Mouse (Mus musculus): ENCODE results near the gene Klk15. TPM values are rescaled to one million over a fixed set of nuclear protein-coding genes. Genes with fewer than 3 reads are reported as not detected.

The Klk15 gene
- not detected in 2 replicates for polyA plus RNA-seq (2016; fragmentation: Nextera tagmentation; extraction: Ambion mirVana)

DNA sequence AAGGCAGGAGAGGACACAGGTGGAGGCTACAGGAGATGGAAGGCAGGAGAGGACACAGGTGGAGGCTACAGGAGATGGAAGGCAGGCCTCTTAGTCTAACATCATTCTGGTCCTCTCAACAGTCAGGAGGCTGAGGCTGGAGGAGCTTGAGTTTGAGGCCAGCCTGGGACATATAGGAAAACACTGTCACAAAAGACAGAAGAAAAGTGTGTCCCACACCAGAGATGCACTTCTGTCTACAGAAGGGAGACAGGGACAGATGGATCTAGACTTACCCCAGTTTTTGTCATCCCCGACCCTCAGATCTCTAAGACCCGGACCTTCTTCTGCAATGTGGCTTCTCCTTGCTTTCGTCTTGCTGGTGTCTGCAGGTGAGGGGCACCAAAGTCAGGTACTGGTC lies at the start of gene Klk15:
Klk15 (plus strand) TSS at position 301 of the 400 bp plus-strand sequence.
- no peaks in the 10 kb centered on the region for H3K9me3 ChIP-seq (replicated peaks)
- H3K4me2 ChIP-seq (replicated peaks), result no peak within 1 kb of the TSS
- 87% methylated on average over 3 of the region's 3 CpGs for WGBS
- H3K27me3 ChIP-seq, result no peaks in the 10 kb centered on the region
- no peaks in the 10 kb centered on the region for H3K36me3 ChIP-seq
- no peak within 1 kb of the TSS for H3K4me3 ChIP-seq
- no peaks in the 10 kb centered on the region for H3K4me1 ChIP-seq
- no peak within 1 kb of the TSS for H3K9ac ChIP-seq
- H3K27ac ChIP-seq, result no peak within 1 kb of the TSS
- ATAC-seq (ENCODE audit: low FRiP score), result no peak

DNA sequence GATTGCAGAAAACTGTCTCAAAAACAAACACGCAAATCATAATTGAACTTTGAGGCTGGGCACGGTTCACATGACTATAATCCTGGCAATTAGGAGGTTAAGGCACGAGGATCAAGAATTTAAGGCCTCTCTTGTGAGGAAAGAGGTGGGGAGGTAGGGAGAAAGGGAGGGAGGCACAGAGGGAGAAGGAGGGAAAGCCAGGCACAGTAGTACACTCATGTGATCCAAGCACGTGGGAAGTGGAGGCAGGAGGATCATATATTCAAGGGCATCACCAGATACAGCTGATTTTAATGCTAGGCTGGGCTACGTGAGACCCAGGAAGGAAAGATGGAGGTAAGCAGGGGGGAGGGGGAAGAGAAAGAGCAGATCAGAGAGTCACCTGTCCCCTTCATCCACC lies 42.2 kb upstream of the Klk15 start:
- H3K36me3 ChIP-seq, result no peaks in the 10 kb centered on the region
- no peak overlapping the region for H3K9ac ChIP-seq
- no peak for ATAC-seq (ENCODE audit: low FRiP score)
- H3K27me3 ChIP-seq, result no peaks in the 10 kb centered on the region
- no peak overlapping the region for H3K4me2 ChIP-seq (replicated peaks)
- no peaks in the 10 kb centered on the region for H3K4me1 ChIP-seq
- whole genome bisulfite sequencing, result 58% methylated on average over 5 of the region's 5 CpGs
- no peak overlapping the region for H3K4me3 ChIP-seq
- H3K27ac ChIP-seq, result no peak overlapping the region
- no peaks in the 10 kb centered on the region for H3K9me3 ChIP-seq (replicated peaks)

DNA sequence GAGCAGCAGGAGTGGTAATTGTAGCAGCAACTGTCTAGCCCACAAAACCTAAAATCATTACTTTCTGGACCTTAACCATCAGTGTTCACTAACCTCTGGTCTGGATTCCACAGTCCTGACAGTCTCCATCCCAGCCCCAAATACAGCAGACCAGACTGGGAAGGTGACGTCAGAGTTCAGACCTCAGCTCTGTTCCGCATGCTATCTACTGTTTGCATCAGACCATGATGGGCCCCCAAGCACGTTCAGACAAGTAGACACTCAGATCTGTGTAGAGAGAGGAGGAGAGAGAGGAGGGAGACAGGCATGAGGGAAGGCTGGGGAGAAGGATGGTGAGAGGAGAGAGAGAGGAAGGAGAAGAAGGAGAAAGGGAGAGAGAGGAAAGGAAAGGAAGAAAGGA lies 41.8 kb upstream of the Klk15 start:
- no peaks in the 10 kb centered on the region for H3K4me1 ChIP-seq
- H3K36me3 ChIP-seq, result no peaks in the 10 kb centered on the region
- H3K9ac ChIP-seq, result no peak overlapping the region
- no peak for ATAC-seq (ENCODE audit: low FRiP score)
- no peaks in the 10 kb centered on the region for H3K27me3 ChIP-seq
- no peaks in the 10 kb centered on the region for H3K9me3 ChIP-seq (replicated peaks)
- no peak overlapping the region for H3K4me2 ChIP-seq (replicated peaks)
- WGBS, result 67% methylated on average over 3 of the region's 3 CpGs
- no peak overlapping the region for H3K4me3 ChIP-seq
- no peak overlapping the region for H3K27ac ChIP-seq

DNA sequence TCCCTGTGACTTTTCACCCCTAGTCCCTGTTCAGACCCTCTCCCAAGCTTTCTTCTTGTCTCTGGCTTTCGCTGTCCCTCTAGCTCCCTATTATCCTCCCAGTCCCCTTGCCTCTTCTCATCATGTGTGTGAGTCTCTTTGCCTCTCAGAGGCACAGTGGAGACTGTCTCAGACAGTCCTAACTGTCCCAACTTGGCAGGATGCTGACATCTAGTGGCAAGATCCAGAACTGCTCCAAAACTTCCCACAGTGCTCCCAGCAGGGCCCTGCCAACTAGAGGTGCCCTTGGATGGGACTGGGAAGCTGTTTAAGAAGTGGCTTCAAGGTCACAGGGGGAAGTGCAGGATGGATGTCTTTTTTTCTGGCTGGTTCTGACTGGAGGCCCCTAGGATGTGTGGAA lies 38.7 kb upstream of the Klk15 start:
- H3K4me2 ChIP-seq (replicated peaks), result no peak overlapping the region
- H3K27ac ChIP-seq, result no peak overlapping the region
- WGBS, result 9% methylated on average over 1 of the region's 1 CpGs
- H3K9ac ChIP-seq, result no peak overlapping the region
- no peaks in the 10 kb centered on the region for H3K36me3 ChIP-seq
- H3K9me3 ChIP-seq (replicated peaks), result no peaks in the 10 kb centered on the region
- no peak overlapping the region for H3K4me3 ChIP-seq
- H3K27me3 ChIP-seq, result no peaks in the 10 kb centered on the region
- ATAC-seq (ENCODE audit: low FRiP score), result peak; percentile 94
- H3K4me1 ChIP-seq, result no peaks in the 10 kb centered on the region

DNA sequence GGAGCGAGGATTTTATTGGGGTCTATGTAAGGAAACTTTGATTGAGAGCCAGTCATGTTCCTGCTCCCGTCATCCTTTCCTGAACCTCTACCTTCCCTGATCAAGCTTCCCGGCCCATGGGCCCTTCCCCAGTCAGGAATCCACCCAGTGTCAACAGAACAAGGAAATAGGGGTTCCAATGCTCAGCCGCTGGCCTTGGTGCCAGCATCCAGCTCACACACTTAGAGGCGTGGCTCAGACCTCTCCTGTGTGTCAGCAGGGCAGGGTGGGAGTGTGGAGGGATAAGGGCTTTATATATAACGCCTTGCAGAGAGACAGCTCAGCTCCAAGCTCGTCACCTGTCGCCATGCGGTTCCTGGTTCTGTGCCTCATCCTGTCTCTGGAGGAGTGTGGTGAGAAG lies 18.7 kb upstream of the Klk15 start:
- Histone ChIP-seq H3K4me1 (no peaks in the 10 kb centered on the region), H3K9me3 (replicated peaks) (no peaks in the 10 kb centered on the region), H3K27ac (no peak overlapping the region), H3K9ac (no peak overlapping the region), H3K4me3 (no peak overlapping the region), H3K27me3 (no peaks in the 10 kb centered on the region), H3K4me2 (replicated peaks) (no peak overlapping the region), H3K36me3 (no peaks in the 10 kb centered on the region)
- no peak for ATAC-seq (ENCODE audit: low FRiP score)
- 77% methylated on average over 9 of the region's 9 CpGs for WGBS

DNA sequence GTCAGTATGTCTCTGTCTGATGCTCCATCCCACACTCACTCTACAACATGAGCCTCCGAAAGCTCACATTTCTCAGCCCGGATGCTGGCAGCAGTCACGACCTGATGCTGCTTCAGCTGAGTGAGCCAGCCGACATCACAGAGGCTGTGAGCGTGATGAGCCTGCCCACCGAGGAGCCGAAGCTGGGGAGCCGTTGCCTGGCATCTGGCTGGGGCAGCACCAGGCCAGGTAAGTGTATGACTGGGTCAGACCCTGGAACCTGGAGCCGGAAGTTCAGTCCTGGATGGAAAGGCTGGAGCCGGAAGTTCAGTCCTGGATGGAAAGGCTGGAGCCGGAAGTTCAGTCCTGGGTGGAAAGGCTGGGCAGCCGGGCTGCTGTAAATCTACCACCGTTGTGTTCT lies 15.1 kb upstream of the Klk15 start:
- Histone ChIP-seq H3K9me3 (replicated peaks) (no peaks in the 10 kb centered on the region), H3K4me1 (no peaks in the 10 kb centered on the region), H3K4me3 (no peak overlapping the region), H3K9ac (no peak overlapping the region), H3K36me3 (no peaks in the 10 kb centered on the region), H3K4me2 (replicated peaks) (no peak overlapping the region), H3K27ac (no peak overlapping the region), H3K27me3 (no peaks in the 10 kb centered on the region)
- no peak for ATAC-seq (ENCODE audit: low FRiP score)
- WGBS, result 89% methylated on average over 13 of the region's 13 CpGs

DNA sequence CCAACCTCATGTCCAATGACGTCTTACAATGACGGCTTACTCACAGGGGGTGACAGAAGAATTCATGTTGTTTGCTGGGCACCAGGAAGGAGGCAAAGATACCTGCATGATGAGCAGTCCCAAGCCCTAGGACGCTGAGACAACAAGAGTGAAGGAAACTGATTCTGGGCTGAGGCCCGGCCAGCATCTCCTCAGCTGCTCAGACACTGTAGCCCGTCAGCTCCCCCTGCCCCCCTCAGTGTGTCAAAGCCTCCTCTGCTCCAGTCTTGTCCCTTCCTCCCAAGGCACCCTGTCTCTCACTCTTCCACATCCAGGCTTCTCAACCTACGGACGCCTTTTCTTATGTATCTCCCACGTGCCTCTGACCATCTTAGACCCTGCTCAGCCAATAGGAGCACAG lies 14.7 kb upstream of the Klk15 start:
- no peak overlapping the region for H3K9ac ChIP-seq
- no peak overlapping the region for H3K4me2 ChIP-seq (replicated peaks)
- H3K4me3 ChIP-seq, result no peak overlapping the region
- H3K27me3 ChIP-seq, result no peaks in the 10 kb centered on the region
- no peaks in the 10 kb centered on the region for H3K4me1 ChIP-seq
- no peak overlapping the region for H3K27ac ChIP-seq
- no peaks in the 10 kb centered on the region for H3K9me3 ChIP-seq (replicated peaks)
- no peaks in the 10 kb centered on the region for H3K36me3 ChIP-seq
- WGBS, result 77% methylated on average over 8 of the region's 8 CpGs
- no peak for ATAC-seq (ENCODE audit: low FRiP score)

DNA sequence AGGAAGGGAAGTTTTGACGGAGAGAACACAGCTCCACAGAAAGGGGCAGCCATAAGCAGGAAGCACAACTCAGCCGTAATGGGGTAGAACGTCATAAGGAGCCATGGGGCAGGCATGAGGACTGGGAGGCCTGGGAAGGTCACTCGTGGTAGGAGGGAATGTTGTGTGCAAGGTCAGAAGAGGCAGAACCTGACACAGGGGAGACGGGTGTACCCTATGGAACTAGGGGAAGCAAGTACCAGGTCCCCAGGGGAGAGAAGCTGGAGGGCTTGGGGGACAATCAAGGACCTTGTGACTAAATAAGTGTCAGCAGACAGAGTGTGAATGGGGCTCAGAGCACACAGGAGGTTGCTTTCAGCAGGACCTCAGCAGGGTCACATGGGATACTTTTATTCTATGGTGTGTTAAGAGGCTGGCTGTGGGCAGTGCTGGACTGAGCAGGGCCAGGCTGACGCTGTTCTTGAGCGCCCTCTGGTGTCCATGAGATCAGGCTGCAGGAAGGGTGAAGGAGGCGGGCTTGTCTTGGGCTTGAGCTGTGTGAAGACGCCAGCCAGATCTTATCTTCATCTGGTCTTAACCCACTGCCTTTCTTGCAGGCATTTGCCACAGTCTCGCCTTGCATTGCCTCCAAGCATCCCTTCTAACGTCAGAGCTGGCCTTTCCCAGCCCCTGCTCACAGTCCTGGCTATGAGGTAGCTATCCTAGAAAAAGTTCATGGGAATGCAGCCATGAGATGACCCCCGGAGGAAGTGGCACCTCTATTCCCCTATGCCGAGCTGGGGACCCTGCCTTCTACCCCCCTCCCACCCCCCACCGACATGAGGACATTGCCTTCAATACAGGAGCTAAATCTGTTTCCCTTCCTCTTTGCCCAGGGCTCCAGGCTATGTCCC lies 13.7 kb upstream of the Klk15 start:
- Histone ChIP-seq H3K27me3 (no peaks in the 10 kb centered on the region), H3K36me3 (no peaks in the 10 kb centered on the region), H3K27ac (no peak overlapping the region), H3K4me3 (no peak overlapping the region), H3K4me2 (replicated peaks) (no peak overlapping the region), H3K4me1 (no peaks in the 10 kb centered on the region), H3K9ac (no peak overlapping the region), H3K9me3 (replicated peaks) (no peaks in the 10 kb centered on the region)
- ATAC-seq (ENCODE audit: low FRiP score), result peak; percentile 86
- WGBS, result 36% methylated on average over 14 of the region's 14 CpGs

DNA sequence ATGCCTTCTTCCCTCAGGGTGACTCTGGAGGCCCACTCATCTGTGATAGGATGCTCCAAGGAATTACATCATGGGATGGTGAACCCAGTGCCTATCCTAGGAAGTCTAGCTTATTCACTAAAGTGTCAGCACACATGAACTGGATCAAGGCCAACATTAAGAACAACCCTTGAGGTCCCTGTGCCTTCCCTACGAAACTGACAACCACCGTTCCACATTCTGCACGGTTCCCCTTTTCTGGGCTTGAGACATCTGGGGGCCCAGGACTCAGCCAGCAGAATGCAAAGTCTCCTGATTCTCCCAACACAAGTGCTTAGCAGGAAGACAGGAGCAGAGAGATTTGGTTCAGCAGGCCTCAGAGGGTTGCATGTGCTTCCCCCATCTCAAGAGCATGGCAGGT lies 13.0 kb upstream of the Klk15 start:
- H3K4me1 ChIP-seq, result no peaks in the 10 kb centered on the region
- H3K4me3 ChIP-seq, result no peak overlapping the region
- no peaks in the 10 kb centered on the region for H3K36me3 ChIP-seq
- H3K27me3 ChIP-seq, result no peaks in the 10 kb centered on the region
- H3K27ac ChIP-seq, result no peak overlapping the region
- WGBS, result 90% methylated on average over 3 of the region's 3 CpGs
- H3K4me2 ChIP-seq (replicated peaks), result no peak overlapping the region
- ATAC-seq (ENCODE audit: low FRiP score), result no peak
- no peaks in the 10 kb centered on the region for H3K9me3 ChIP-seq (replicated peaks)
- H3K9ac ChIP-seq, result no peak overlapping the region

DNA sequence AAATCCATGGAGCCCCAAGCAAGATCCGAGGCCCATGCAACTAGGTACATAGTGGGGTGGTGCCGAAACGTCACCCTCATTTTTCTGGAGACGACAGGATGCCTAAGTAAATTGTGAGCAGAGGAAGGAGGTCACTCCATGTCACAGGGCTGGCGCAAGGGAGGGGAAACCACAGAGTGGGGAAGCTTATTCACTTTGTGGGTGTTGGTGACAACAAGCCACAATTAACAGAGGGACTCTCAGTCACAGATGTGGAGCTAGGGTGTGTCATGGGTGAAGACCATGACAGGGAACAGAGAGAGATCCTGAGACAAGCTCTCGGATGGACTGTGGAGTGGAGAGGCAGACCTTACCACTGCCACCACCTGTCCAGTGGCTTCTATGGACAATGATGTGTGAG lies 12.5 kb upstream of the Klk15 start:
- H3K27me3 ChIP-seq, result no peaks in the 10 kb centered on the region
- H3K9me3 ChIP-seq (replicated peaks), result no peaks in the 10 kb centered on the region
- no peak overlapping the region for H3K4me3 ChIP-seq
- no peak overlapping the region for H3K9ac ChIP-seq
- no peak overlapping the region for H3K27ac ChIP-seq
- ATAC-seq (ENCODE audit: low FRiP score), result no peak
- no peaks in the 10 kb centered on the region for H3K36me3 ChIP-seq
- no peaks in the 10 kb centered on the region for H3K4me1 ChIP-seq
- no peak overlapping the region for H3K4me2 ChIP-seq (replicated peaks)
- WGBS, result 87% methylated on average over 6 of the region's 6 CpGs

DNA sequence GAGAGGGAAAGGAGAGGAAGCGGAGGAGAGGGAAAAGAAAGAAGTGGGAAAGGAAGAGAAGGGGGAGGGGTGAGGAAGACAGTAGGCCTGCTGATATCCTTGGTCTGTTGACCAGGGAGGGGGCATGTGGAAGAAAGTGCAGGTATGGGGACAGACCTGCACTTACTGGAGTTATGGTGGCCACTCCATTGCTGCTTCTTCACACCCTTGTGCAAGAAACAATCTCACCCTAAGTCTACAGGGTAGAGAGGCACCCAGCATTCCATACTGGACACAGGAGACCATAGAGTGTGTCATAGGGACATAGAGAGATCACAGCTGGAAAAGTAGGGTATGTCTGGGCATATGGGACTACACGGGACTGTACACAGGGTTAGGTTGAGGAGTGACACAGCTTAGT lies 11.6 kb upstream of the Klk15 start:
- no peaks in the 10 kb centered on the region for H3K9me3 ChIP-seq (replicated peaks)
- no peak overlapping the region for H3K4me2 ChIP-seq (replicated peaks)
- no peak overlapping the region for H3K27ac ChIP-seq
- H3K9ac ChIP-seq, result no peak overlapping the region
- no peak for ATAC-seq (ENCODE audit: low FRiP score)
- no peak overlapping the region for H3K4me3 ChIP-seq
- H3K4me1 ChIP-seq, result no peaks in the 10 kb centered on the region
- 87% methylated on average over 2 of the region's 2 CpGs for WGBS
- H3K27me3 ChIP-seq, result no peaks in the 10 kb centered on the region
- no peaks in the 10 kb centered on the region for H3K36me3 ChIP-seq

DNA sequence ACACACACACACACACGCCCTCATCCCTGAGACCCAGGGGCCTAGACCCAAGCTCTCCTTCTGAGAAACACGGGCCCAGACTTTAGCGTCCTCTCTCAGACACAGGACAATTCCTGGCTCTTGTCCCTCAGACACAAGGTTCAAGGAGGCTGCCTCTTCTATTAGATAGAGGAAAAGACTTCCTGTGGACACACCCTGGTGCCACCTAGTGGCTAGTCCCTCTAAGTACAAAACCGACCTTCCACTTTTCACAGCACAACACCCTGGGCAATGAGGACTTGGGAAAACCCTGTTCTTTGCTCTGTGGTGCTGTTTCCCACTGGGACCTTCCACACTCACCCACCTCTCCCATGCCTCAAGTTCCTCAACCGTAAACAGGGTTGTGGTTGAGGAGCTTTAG lies 7.6 kb upstream of the Klk15 start:
- no peaks in the 10 kb centered on the region for H3K4me1 ChIP-seq
- H3K36me3 ChIP-seq, result no peaks in the 10 kb centered on the region
- ATAC-seq (ENCODE audit: low FRiP score), result no peak
- no peak overlapping the region for H3K4me2 ChIP-seq (replicated peaks)
- H3K4me3 ChIP-seq, result no peak overlapping the region
- 59% methylated on average over 5 of the region's 5 CpGs for WGBS
- H3K9ac ChIP-seq, result no peak overlapping the region
- H3K9me3 ChIP-seq (replicated peaks), result no peaks in the 10 kb centered on the region
- no peak overlapping the region for H3K27ac ChIP-seq
- H3K27me3 ChIP-seq, result no peaks in the 10 kb centered on the region

DNA sequence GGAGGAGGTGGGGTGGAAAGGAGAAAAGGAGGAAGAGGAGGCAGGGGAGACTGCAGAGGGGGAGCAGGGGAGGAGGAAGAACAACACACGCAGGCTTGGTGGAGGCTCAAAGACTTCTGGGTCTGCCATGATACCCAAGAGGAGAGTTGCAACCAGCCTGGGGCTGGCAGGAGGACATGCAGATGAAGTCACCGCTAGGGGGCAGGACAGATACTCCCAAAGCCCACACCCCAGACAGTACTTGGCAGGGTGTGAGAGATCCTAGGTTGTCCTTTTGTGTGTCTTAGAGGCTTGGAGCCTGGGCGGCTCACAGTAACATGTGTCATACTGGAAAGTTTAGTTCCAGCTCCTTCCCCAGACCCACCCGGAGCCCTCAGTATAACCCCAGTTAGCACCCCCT lies 5.0 kb upstream of the Klk15 start:
- no peak overlapping the region for H3K4me2 ChIP-seq (replicated peaks)
- H3K9me3 ChIP-seq (replicated peaks), result no peaks in the 10 kb centered on the region
- no peaks in the 10 kb centered on the region for H3K36me3 ChIP-seq
- no peaks in the 10 kb centered on the region for H3K27me3 ChIP-seq
- no peak for ATAC-seq (ENCODE audit: low FRiP score)
- no peak overlapping the region for H3K9ac ChIP-seq
- H3K4me3 ChIP-seq, result no peak overlapping the region
- H3K27ac ChIP-seq, result no peak overlapping the region
- H3K4me1 ChIP-seq, result no peaks in the 10 kb centered on the region
- 48% methylated on average over 4 of the region's 4 CpGs for WGBS

Data from hindbrain, embryonic 12.5 days (tissue).